Mouse (Mus musculus): ENCODE measurements around the gene Nrgn.

GRCm38 (mm10) chr9:37537658-37538250 is 14.9 kb downstream of the Nrgn start:
- TF ChIP-seq CTCF (IDR thresholded peaks at IDR 0.05; ENCODE audit: extremely low read depth, insufficient read depth, insufficient read length, insufficient replicate concordance) (no peak), POLR2A (IDR thresholded peaks at IDR 0.05; ENCODE audit: low read depth, low read length) (no peak)

All from spleen, adult 2 months (tissue).